Mouse (Mus musculus) ES-Bruce4 (cell line): ENCODE measurements around the gene C3ar1.

ENCODE experiments used
- CTCF ChIP-seq: IDR thresholded peaks from one replicate; pipeline ENCODE4 v1.8.1; 2011; ENCODE audit warnings: low read depth, low read length
- EP300 ChIP-seq: IDR thresholded peaks from 2 replicates; pipeline ENCODE4 v1.6.1; 2011; ENCODE audit warnings: low read depth, low read length; ENCODE audit not compliant: insufficient read depth

- TF ChIP-seq CTCF (no peak), EP300 (no peak)
Measured at GRCm38 (mm10) chr6:122811280-122811652, 44.7 kb downstream of the C3ar1 start.
